Mouse (Mus musculus): ENCODE measurements at regions not wholly inside any gene's neighbourhood (a gene's known extent, or its start where the extent isn't known, plus 50 kb on each side); places are given as distances from the start of the nearest gene placed in this dataset.

GRCm38 (mm10) chr4:88934266-88935025 is 54.4 kb upstream of the Ifne start:
- no peak overlapping the region for H3K27ac ChIP-seq
- 81% methylated on average over 8 of the region's 8 CpGs for WGBS
- no peaks in the 10 kb centered on the region for H3K9me3 ChIP-seq (replicated peaks)
- no peak overlapping the region for H3K4me3 ChIP-seq
- no peaks in the 10 kb centered on the region for H3K36me3 ChIP-seq
- peaks cover 56% of the 10 kb centered on the region for H3K27me3 ChIP-seq (ENCODE audit: low read depth, poor library complexity, severe bottlenecking)
- no peak for DNase-seq (ENCODE audit: low spot score)
- peaks cover 15% of the 10 kb centered on the region for H3K4me1 ChIP-seq

GRCm38 (mm10) chr4:88931217-88931616 is 51.2 kb upstream of the Ifne start:
- H3K4me3 ChIP-seq = no peak overlapping the region
- 91% methylated on average over 9 of the region's 9 CpGs for WGBS
- H3K9me3 ChIP-seq (replicated peaks) = no peaks in the 10 kb centered on the region
- H3K27me3 ChIP-seq (ENCODE audit: low read depth, poor library complexity, severe bottlenecking) = peaks cover 24% of the 10 kb centered on the region
- no peaks in the 10 kb centered on the region for H3K36me3 ChIP-seq
- DNase-seq (ENCODE audit: low spot score) = no peak
- H3K4me1 ChIP-seq = no peaks in the 10 kb centered on the region
- H3K27ac ChIP-seq = no peak overlapping the region

Measured in limb, embryonic 10.5 days (tissue).